Mouse (Mus musculus): Measurements from ENCODE around the gene Gm20388.
A peak's percentile ranks its signal among the peaks of the same experiment; 100 is the strongest.
"Not testable (repeated sequence)": the region's sequence is repeated elsewhere in the genome, so short reads cannot be mapped to it uniquely, and the experiment has no call there.

Gene Gm20388

DNA sequence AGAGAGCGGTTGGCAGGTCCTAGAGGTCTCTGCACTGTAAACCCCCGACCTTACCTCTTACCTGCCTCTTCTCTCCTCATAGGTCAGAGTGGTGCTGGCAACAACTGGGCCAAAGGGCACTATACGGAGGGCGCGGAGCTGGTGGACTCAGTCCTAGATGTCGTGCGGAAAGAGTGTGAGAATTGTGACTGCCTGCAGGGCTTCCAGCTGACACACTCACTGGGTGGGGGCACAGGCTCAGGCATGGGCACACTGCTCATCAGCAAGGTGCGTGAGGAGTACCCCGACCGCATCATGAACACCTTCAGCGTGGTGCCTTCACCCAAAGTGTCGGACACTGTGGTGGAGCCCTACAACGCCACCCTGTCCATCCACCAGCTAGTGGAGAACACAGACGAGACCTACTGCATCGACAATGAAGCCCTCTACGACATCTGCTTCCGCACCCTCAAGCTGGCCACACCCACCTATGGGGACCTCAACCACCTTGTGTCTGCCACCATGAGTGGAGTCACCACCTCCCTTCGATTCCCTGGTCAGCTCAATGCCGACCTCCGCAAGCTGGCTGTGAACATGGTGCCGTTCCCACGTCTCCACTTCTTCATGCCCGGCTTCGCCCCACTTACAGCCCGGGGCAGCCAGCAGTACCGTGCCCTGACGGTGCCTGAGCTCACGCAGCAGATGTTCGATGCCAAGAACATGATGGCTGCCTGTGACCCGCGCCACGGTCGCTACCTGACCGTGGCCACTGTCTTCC, 3510.1 kb downstream of the Gm20388 start:
- no peak for DNase-seq (ENCODE audit: low read depth)

DNA sequence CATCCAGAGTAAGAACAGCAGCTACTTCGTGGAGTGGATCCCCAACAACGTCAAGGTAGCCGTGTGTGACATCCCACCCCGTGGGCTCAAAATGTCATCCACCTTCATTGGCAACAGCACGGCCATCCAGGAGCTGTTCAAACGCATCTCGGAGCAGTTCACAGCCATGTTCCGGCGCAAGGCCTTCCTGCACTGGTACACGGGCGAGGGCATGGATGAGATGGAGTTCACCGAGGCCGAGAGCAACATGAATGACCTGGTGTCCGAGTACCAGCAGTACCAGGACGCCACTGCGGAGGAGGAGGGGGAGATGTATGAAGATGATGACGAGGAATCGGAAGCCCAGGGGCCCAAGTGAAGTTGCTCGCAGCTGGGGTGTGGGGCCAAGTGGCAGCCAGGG, 3510.7 kb downstream of the Gm20388 start:
- no peak for DNase-seq (ENCODE audit: low read depth)

DNA sequence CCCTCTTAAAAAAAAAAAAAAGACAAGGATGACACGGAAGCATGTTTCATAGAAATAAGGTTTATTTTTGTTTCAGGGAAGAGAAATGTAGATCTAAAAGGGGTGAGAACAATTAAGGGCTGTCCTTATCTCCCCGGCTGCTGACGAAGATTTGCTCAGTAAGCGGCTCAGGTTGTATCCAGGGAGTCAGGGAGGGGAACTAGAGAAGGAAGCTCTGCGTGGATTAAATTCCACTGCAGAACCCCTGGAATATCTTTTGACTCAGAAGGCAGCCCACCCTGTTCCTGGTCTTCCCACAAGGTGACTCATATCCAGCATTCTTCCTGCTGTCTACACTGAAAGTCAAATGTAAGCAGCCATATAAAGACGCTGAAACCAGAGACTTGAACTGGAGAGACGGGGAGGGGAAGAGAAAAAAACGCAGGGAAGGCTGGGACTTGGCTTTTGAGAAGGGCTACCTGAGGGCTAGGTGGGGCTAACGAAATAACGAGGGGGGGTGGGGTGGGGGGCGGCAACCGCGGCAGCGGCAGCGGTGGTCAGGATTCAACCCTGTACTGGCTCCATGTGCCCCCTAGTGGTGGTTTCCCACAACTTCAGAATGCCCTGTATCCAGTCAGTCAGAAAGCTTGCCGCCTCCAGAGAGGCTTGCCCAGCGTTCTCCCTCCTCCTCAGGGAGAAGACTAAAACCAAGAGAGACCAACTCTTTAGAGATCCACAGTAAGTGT, 3511.6 kb downstream of the Gm20388 start:
- DNase-seq (ENCODE audit: low read depth): peak; percentile 88

DNA sequence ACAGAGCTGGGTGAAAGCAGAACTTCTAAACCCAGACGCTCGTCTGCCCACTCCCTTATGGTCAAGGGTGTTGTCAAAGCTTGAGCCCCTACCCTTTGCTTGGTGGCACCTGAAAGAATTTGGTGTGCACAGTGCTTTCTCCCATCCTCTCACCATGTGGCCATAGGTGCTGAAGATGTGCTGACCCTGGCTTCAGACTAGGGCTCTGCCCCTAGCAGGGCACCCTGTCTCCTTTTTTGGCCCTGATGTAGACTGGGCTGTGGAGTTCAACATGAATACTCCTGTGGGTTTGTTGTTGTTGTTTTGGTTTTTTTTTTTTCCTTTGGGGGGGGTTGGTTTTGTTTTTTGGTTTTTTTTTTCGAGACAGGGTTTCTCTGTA, 3512.1 kb downstream of the Gm20388 start:
- DNase-seq (ENCODE audit: low read depth): no peak

DNA sequence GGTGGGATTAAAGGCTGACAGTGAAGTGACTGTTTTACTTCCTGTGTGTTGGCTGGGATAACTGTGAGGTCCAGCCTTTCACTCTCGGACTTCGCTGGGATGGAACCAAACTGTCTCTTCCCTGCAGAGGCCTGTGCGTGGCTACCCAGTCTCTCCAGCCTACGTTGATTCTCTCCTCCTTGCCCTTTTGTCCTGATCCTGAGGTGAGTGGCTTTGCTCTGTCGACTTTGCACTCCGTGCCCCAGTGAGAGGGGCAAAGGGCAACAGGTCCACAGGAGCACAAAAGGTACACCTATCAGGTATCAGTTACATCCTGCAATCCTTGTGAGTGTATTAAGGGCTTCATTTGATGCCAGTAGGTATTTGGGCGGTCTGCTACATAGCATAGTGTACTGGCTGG, 3512.8 kb downstream of the Gm20388 start, which contains the start of gene Def8:
Gene Def8 (plus strand): TSS at position 87 of the 400 bp plus-strand sequence.
- no peak for DNase-seq (ENCODE audit: low read depth)

DNA sequence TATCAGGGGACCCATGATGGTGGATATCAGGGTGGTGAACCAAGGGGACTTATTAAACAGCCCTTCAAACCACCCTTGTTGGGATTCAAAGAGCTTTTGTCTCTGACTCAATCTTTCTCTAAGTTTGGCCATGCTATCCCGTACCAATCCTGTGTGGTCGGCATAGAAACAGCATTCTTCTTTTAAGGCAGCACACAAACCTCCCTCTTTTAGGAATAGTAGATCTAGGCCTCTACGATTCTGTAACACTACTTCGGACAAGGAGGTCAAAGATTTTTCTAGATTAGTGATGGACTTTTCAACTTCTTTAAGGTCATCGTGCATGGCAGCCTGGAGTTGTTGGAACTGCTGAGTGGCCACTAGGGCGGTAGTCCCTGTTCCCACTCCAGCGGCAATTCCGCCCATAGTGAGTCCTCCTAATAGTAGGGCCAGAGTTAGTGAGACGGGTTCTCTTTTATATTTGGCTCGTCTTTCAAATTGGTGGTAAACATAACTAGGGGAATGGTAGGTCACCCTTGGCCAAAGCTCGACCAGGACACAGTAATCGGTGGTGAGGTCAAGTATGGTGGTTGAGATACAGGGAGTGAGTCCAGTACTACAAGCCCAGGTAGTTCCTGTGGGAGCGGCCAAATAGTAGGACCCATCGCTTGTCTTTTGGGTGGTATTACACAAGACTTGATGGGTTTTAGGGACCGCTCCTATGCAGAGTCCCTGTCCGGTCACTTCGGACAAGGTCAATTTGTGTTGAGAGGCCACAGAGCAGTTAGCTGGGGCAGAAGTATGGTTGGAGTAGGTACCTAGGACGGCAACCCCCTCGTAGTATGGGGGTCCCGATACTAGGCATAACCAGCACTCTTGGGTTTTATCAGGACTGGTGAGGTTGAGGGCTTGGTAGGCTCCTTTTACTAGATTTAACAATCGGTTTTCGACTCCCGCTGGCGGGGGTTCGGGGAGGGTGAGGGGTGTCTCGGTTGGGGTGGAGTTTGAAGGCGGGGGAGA, 3516.2 kb downstream of the Gm20388 start:
- no peak for DNase-seq (ENCODE audit: low read depth)

DNA sequence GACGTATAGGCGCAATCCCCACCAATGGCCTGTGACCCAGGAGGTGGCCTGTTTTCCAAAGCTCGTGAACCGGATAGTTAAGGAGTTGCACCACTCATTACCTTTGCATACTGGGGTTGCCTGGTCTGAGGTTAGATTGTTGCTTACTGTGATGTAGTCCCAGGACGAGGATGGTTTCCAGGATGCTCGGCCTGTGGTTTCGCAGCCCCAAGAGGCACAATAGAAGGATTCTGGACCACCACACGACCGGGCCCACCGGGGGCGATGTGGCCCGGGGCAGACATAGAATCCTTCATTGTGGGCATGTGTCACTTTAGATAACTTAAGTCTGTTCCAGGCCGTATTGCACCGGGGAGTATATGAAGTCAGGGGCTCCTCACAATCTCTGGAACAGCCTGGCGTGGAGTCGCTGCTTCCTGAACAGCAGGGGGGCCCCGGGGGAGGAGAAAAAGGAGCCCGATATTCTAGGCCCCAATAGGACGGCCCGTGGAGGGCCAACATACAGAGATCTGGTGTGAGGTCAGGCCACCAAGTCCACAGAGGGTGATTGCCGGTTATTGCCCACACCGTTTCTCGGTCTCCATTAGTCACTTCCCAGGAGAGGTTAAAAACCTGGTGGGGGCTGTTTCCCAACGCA, 3517.1 kb downstream of the Gm20388 start:
- no peak for DNase-seq (ENCODE audit: low read depth)

DNA sequence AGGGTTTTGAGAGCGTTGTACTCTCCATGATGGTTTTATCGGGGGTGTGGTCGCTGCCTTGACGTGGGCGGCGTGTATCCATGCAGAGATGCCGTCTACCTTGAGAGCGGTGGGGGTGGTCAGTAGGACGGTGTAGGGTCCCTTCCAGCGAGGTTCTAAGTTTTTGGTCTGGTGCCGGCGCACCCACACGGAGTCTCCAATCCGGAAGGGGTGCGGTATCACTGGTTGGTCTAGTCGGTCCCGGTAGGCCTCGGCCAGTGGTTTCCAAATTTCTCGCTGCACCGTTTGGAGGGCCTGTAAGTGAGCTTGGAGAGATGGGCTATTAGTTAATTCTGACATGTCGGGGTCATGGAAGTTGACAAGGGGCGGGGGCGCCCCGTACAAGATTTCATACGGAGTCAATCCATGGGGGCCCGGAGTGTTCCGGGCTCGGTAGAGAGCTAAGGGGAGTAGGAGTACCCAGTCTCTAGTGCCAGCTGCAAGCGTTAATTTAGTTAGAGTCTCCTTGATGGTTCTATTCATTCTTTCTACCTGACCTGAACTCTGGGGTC, 3517.8 kb downstream of the Gm20388 start:
- no peak for DNase-seq (ENCODE audit: low read depth)

DNA sequence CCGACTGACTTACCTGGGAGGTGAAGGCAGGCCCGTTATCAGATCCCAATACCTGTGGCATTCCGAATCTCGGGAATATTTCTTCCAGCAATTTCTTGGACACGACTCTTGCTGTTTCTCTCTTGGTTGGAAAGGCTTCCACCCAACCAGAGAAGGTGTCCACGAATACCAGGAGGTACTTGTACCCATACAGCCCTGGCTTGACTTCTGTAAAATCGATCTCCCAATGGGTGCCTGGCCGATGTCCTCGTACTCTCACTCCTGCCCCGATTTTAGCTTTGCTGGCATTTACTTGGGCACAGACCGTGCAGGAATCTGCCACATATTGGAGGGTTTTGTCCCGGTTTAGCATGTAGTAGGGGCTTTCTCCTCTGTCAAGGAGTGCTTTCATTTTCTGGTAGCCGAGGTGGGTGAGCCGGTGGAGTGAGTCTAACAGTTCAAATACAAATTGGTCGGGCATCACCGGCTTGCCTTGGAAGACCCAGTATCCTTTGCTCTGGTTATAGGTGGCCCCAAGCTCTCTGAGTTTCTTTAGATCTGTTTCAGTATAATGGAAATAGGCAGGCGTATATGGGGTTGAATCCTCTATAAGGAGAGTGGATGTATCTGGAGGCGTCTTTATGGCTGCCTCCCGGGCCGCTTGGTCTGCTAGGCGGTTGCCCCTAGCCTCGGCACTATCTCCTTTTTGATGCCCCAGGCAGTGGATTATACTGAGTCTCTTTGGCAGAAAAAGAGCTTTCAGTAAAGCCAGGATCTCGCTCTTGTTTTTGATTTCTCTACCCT, 3518.5 kb downstream of the Gm20388 start:
- DNase-seq (ENCODE audit: low read depth): no peak

DNA sequence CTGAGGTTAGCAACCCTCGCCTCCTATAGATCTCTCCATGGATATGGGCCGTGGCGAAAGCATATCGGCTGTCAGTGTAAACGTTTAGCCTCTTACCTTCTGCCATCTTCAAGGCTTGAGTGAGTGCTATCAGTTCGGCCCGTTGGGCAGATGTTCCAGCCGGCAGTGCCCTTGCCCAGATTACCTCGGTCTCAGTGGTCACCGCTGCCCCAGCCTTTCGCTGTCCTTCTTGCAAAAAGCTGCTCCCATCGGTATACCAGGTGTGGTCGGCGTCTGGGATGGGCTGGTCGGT, 3519.0 kb downstream of the Gm20388 start:
- not testable (repeated sequence) for DNase-seq (ENCODE audit: low read depth)

DNA sequence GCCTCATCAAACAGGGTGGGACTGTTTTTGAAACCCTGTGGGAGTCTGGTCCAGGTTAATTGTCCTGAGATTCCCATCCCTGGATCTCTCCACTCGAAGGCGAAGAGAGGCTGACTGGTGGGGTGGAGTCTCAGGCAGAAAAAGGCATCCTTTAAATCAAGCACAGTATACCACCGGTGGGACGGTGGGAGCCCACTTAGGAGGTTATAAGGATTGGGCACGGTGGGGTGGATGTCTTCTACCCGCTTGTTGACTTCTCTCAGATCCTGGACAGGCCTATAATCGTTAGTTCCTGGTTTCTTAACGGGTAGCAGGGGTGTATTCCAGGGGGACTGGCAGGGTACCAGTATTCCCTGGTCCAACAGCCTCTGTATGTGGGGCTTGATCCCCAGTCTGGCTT, 3520.3 kb downstream of the Gm20388 start:
- not testable (repeated sequence) for DNase-seq (ENCODE audit: low read depth)

DNA sequence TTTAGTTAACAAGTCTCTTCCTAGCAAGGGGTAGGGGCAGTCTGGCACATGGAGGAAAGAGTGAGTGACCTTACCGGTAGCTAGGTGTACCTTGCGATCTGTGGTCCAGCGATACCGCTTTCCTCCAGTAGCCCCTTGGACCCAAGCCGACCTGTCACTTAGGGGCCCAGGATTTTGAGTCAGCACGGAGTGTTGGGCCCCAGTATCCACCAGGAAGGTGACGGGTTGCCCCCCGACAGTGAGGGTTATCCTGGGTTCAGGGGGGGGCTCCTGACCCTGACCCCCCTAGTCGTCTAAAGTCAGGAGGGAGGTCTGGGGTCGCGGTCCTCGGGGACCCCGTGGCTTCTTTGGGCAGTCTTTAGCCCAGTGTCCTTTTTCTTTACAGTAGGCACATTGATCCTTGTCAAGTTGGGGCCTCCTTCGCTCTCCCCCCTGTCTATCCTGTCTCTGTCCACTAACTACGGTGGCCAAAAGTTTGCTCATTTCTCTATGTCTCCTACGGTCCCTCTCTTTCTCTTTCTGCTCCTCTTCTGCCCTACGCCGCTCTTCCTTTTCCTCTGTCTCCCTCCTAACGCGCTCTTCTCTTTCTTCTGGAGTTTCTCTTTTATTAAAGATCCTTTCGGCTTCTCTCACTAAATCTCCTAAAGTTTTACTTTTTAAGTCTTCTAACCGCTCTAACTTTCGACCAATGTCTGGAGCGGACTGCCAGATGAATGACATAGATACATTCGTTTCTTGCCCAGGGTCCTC, 3521.2 kb downstream of the Gm20388 start:
- DNase-seq (ENCODE audit: low read depth): no peak

DNA sequence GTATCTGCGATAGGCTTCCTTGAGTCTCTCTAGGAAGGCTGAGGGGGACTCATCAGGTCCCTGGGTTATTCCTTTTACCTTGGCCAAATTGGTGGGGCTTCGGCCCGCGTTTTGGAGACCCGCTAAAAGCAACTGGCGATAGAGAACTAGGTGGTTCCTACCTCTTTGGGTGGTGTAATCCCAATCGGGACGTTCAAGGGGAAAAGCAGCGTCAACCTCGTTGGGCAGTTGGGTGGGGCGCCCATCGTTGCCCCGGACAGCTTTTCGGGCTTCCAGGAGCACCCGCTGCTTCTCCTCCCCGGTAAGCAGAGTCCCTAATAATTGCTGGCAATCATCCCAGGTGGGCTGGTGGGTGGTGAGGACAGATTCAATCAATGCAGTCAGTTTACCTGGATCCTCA, 3521.7 kb downstream of the Gm20388 start:
- DNase-seq (ENCODE audit: low read depth): no peak

DNA sequence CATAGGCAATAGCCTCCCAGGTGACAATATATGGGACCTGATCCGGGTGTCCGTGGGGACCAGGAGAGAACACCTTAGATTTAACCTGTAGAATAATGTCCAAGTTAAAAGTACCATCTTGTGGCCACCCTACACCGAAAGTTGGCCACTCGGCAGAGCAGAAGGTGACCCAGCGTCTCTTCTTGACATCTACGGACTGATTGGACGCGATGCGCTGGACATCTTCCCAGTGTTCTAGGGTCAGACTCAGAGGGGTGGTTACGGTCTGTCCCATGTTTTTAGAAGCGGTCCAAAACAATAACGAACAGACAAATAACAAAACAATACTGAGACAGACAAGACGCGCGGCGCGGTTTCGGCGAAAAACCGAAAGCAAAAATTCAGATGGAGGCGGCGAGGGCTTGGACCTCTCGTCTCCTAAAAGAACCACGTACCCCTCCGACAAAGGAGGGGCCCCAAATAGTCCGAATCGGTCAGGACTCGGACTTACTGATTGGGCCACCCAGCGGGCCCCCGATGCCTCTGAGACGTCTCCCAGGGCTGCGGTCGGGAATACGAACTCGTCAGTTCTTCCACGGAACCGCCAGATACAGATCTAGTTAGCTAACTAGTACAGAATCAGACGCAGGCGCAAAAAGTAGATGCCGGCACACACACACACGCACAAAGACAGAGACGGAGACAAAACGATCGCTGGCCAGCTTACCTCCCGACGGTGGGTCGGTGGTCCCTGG, 3522.8 kb downstream of the Gm20388 start:
- DNase-seq (ENCODE audit: low read depth): not testable (repeated sequence)

DNA sequence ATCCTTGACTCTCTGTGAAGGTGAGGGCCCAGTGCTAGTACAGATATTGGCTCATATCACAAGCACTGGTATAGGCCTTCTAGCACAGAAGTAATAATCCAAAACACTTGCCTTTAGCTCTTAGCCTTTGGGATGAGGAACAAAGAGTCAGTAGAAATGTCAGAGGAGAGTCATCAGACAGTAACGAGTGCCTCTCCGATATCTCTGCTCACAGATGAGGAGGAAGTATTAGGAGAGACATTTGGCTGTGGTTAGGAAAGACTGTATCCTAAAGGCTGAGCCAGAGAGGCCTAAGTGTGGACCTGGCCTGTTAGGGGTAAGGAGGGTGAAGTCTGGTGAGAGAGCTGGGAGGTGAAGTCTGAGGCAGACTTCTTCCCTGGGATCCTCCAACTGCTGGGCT, 3531.1 kb downstream of the Gm20388 start:
- no peak for DNase-seq (ENCODE audit: low read depth)

DNA sequence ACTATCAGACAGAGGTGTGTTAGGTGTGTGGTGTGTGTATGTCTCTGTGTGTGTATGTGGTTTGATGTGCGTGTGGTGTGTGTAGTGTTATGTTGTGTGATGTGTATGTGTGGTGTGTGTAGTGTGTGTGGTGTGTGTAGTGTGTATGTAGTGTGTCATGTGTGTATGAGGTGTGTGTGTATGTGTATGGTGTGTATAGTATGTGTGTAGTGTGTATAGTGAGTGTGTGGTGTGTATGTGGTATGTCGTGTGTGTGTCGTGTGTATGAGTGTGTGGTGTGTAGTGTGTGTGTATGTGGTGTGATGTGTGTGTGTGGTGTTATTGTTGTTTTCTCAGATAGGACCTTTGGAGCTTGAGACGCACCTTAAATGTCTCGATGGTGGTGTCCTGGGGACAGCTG, 3531.7 kb downstream of the Gm20388 start:
- no peak for DNase-seq (ENCODE audit: low read depth)

DNA sequence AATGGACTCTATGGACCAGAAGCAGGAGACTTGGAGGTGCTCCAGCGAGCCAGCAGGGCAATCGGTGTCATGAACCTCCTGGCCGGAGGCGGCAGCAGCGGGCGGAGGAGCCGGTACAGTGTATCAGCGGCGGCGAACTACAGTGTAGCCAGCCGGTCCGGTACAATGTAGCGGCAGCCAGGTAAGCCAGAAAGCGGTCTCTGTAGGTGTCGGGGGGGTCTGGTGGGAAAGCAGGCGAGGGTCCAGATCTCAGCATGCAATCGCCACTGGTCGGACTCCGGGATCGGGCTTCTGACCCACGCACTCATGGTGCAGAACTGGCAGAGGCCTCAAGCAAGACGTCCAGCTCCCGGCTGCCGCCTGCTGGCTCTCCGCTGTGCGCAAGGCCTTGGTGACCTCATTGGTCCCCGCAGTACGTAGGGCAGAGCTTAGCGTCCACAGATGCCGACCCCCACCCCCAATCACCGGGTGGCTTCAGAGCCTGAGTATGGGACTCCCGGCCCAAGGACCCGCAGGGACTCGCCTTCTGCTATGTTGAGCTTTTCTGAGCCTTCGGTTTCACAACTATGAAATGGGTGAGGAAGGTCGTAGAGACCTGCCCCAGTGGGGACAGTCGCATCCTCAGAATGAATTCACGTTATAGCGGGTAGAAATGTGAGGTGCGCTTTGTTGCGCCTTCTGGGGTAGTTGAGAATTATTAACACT, 3532.4 kb downstream of the Gm20388 start:
- peak; percentile 96 for DNase-seq (ENCODE audit: low read depth)

DNA sequence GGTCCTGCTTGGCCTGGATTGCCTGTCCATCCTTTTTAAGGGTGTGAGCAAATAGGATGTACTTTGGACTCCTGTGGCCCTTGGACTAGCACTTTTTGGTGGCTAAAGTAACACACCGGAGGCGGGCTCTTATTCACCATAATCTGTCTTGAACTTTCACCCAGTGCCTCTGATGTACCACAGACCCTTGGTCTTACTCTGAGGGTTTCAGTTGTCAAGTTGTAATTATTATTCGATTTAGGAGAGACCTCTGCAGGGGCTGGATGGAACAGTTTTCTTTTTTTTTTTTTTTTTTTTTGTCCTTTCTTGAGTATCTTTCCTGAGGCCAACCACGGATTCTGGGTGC, 3532.9 kb downstream of the Gm20388 start:
- DNase-seq (ENCODE audit: low read depth): no peak

DNA sequence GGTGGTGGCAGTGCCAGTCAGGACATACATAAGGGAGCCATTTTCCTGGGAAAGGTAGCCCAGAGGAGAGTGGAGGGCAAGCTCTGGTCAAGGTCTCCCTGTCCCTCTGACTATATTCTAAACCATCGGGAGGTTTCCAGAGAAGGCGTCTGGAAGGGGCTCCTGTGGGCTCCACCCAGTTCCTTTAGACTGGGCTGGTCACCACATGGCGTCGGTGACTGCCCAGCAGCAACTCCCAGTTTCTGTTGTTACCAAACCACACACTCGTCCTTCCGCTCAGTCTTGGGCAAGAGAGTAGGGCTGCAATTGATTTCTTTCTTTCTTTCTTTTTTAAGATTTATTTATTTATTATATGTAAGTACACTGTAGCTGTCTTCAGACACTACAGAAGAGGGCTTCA, 3533.5 kb downstream of the Gm20388 start:
- DNase-seq (ENCODE audit: low read depth): no peak

Data from NIH3T3 (cell line).